Mouse (Mus musculus): Measurements from ENCODE around the gene Tmub1.

Tmub1 gene

DNA sequence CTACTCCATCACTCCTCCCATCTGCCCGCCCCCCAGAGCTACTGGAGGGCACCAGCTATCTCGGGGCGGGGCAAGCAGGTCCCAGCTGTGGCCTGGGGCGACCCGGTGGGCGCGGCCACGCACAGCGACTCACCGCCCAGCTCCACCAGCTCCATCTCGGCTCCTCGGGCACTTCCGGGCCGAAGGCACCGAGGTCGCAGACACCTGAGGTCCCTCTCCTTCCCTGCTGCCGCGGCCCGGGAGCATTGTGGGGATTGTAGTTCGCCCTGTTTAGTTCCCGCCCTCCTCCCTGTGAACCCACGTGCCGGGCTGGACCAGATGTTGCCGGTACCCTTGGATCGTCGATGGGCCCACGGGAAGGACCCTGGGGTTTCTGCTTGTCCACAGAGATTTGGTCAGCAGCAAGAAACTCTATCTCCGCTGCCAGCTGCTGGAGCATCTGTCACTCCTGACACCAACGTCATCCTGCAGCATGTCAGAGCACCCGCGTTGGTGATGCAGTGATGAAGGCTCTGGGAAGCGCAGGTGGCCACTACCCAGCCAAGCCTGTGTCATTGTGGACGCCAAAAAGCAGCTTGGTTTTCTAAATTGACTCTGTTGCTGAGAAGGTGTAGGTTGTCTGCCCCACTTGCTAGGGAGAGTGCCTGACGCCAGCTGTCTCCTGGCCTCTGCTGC lies at the start of gene Tmub1:
Gene Tmub1 (minus strand): TSS at position 231 of the 675 bp plus-strand sequence.
- DNase-seq (ENCODE audit: extremely low read depth, low read depth, low spot score), result no peak

DNA sequence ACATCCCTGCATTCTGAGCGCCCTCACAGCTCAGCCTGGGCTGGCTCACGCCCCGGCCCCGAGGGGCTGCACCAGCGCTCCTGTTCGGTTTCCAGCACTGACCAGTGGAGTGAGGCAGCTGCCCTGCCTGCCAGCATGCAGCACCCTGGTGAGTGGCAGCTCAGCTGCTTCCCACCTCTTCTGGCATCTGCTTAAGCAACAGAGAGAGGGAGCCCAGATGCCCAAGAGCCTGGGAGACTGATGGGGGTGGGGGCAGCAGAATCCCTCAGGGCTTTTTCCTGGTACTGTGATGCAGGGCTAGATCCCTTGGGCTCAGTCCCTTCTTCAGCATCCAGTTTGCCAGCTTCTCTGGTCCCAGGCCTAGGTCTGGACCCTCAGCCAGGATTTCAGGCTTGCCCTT lies 49.1 kb upstream of the Tmub1 start:
- DNase-seq (ENCODE audit: extremely low read depth, low read depth, low spot score), result no peak

DNA sequence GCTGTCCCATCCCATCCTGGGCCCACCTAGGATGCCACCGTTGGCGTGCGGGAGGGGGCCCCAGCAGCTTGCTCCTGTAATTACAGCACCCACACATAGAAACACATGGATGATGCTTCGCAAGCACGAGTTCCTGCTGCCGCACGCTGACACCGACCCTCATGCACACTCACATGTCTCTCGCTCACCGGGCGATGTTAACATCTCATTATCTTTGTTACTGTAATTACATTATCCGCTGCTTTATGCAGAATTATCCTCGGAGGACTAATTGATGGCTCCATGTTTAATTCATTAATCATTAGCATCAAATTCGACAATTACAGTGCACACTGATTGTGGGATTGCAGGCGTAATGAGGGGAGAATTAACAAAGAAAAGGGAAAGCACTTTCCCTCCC lies 47.4 kb upstream of the Tmub1 start:
- DNase-seq (ENCODE audit: extremely low read depth, low read depth, low spot score), result no peak

DNA sequence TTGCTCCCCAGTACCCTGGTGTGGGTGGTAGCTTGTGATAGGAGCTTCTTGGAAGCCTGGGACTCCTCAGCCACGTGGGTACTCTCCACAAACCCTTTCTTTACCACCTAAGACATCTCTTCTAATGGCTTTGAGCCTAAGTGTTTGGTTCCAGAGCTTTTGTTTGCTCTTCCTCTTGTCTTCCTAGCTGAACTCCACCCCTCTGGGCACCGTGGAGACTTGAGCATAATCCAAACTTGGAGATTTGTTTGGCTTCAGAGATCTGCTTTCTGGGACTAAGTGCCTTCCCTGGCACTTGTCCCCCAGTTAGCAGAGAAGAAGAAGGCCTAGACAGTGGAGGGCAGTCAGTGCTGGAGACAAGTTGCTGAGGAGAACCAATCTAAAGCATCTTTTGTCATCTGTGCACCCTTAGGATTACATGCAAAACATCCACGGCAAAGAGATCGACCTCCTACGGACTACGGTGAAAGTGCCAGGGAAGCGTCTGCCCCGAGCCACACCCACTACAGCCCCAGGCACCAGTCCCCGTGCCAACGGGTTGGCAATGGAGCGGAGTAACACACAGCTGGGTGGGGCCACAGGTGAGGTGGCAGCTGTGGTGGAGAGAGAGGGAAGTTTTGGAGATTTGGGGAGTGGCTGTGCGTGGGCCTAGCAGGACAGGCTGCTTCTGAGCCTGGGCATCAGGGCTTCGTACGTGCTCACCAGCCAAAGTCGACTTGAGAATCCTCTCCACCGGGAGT lies 45.1 kb upstream of the Tmub1 start:
- DNase-seq (ENCODE audit: extremely low read depth, low read depth, low spot score), result no peak

DNA sequence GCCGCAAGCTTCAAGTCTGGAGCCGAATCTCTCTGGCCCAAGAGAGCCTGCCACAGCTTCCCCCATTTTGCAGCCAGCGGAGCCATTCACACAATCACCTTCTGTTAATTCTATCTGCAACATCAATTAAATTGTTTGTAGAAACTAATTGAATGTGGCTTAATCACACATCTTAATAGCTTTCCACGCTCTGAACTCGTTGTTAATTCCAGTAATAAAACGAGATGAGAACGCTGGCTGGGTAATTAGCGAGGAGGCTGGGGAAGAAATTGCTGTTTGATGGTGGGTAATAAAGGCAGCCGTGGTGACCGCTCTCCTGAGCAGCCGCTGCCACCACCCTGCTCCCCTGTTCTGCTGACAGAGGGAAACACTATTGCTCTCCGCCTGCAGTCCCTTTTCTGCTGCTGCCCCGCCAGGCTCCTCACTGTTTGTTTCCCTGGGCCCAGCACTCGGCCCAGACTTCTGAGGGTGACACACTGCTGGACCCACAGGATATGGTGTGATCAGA lies 42.8 kb upstream of the Tmub1 start:
- no peak for DNase-seq (ENCODE audit: extremely low read depth, low read depth, low spot score)

DNA sequence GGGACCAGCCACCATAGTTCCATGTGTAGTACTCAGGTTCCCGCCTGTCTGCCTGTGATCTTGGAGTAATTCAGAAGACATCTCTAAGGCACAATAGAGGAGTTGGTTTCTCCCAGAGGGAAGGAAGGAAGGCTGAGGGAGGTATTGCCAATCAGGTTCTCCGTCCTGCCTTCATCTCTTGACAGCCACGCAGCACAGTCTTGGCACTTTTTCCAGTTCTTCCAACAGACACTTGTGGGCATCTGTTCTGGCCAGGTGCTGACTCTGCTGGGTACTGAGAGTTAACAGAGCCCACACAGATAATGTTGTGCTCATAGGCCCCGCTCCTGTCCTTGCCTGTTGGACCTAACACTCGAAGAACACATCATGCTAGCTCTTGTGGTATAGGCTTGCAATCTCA lies 39.1 kb upstream of the Tmub1 start:
- DNase-seq (ENCODE audit: extremely low read depth, low read depth, low spot score), result no peak

DNA sequence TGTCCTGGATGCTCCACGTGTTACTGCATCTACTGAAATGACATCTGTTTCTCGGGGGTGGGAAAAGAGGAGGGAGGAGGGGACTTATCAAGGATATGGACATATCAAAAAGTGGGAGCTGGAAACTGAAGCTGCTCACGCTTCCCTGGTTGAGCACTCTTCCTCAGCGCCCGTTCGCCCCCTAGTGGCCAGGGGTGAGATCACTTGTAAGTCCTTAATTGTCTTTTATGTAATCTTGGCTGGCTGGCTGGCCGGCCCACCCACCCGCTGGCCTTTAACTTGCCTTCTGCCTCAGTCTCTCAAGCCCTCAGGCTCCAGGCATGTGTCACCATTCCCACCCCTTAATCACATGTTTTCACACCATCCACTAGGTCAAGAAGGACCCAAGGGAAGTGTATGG lies 38.4 kb upstream of the Tmub1 start:
- no peak for DNase-seq (ENCODE audit: extremely low read depth, low read depth, low spot score)

DNA sequence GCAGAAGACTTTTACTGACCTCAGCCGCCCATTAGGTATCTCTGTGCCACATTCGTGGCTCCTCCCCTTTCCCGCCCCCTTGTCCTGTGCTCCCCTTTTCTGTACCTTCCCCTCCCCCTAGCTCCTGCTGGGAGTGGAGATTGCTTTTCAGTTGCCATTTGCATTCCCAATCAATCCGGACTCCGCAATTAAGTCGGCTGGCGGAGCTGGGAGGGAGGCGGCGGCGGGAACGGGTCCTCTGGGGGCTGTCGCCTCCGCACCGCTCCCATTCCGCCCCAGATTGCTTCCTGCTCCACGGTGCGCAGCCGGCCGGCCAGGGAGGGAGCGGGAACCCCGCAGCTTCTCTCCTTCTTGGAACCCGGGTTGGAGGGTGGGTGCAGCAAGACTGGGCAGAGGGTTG lies 37.3 kb upstream of the Tmub1 start:
- DNase-seq (ENCODE audit: extremely low read depth, low read depth, low spot score), result no peak

DNA sequence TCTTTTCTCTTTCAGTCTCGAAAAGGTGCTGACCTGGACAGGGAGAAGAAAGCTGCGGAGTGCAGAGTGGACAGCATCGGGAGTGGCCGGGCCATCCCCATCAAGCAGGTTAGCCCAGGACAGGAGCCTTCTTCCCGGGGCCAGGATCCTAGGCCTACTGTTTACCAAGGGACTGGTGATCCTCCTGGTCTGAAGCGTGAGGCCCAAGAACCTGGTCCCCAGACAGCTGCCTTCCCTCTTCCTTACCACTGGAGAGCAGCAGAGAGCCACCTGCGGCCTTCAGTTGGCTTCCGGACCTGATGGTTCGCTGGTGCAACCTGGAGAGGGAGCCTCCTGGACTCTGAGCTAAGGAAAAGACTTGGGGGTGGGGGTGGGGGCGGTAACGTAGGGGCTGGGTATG lies 35.7 kb upstream of the Tmub1 start:
- DNase-seq (ENCODE audit: extremely low read depth, low read depth, low spot score), result no peak

DNA sequence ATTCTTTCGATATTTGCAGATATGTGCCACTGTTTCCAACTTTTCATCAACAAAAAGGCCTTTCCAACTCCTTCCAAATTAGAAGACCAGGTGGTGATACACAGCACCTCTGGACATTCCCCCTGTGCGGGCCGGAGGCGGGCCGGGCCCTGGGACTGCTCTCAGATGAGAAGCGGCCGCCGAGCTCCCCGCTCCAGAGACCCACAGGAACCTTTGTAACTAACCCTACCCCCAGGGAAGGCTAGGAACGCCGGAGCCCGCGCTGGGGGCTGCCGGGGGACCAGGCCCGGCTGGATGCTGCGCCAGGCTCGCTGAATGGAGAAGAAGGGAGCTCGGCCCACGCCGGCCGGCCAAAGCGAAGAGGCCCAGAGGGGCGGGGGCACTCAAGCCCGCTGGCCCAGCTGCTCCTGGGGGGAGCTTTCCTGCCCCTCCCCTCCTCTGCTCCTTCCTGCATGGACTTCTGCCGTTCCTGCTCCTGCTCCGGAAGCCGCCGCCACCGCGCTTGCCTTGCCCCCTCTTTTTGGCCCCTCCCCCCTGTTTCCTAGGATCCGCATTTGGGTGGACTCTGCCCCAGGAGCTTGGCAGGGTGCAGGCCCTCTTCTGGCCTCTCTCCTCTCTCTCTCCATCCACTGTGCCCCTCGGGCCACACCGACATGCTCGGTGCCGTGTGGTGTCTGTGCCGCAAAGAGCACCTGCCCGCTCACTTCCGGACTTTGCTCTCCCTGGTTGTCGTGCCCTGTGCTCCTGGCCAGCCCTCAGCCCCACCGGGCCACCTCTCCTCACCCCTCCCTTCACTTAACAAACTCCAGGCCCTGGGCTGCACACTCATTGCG lies 34.8 kb upstream of the Tmub1 start:
- DNase-seq (ENCODE audit: extremely low read depth, low read depth, low spot score), result no peak

DNA sequence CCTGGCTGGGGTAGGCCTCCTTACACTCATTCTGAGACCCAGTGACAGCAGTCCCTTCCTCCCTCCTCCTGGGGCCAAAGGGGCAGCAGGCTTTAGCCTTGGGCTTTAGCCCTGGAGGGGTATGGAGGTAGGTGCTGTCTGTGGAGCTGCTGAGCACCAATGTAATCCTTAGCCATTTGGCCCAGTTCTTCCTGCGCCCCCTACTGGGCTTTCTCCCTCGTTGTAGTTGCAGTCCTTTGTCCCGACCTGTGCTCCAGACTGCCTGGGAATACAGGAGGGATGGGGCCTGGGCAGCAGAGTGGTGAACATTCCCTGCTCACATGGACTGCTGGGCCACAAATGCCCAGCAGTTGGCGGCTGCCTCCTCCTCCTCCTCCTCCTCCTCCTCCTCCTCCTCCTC lies 34.0 kb upstream of the Tmub1 start:
- no peak for DNase-seq (ENCODE audit: extremely low read depth, low read depth, low spot score)

DNA sequence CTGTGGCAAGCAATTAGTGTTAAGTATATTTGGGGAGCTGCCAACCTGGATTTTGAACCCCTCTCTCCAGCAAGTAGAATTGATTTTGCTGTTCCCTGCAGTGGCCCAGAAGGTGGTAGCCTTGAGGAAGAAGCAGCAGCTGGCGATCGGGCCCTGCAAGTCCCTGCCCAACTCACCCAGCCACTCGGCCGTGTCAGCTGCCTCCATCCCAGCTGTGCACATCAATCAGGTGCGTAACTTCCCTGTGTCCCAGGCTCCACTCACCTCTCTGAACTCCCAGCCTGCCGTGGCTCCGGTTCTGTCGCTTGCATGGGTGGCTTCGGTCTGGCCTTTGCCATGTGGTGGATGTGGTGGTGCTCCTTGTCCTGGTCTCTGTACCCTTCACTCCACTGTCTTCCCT lies 30.3 kb upstream of the Tmub1 start:
- no peak for DNase-seq (ENCODE audit: extremely low read depth, low read depth, low spot score)

DNA sequence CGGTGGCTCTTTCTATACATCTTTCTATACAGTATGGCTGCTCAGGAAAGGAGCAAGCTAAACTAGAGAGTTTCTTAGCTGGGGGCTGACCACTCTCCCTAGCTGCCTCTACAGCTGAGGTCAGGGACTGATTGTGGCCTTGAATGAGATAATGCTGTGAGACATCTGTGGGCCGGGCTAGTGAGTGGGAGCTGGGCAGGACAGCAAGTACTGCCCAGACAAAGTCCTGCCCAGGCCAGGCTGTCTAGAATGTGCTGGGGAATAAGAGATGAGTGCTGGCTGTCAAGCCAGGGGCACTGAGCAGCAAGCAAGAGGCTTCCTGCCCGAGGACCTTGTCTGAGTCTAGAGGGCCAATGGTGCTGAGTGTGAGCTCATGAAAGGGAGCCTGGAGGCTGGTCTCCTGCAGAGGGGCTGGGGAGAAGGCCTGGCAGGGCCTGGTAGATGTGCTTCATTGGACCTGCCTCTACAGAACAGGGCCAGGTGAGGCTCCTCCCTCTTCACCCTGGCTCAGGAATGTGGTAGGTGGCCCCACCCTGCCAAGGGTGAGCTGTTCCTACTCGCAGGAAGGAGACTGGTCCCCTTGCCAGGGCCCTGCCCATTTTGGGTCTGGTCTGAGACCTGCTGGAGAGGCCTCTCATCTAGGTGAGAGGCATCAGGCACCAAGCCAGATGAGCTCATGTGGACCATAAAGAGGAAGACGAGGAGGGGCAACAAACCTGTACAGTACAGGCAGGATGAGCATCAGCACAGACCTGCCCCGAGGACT lies 28.0 kb upstream of the Tmub1 start:
- peak; percentile 88 for DNase-seq (ENCODE audit: extremely low read depth, low read depth, low spot score)

DNA sequence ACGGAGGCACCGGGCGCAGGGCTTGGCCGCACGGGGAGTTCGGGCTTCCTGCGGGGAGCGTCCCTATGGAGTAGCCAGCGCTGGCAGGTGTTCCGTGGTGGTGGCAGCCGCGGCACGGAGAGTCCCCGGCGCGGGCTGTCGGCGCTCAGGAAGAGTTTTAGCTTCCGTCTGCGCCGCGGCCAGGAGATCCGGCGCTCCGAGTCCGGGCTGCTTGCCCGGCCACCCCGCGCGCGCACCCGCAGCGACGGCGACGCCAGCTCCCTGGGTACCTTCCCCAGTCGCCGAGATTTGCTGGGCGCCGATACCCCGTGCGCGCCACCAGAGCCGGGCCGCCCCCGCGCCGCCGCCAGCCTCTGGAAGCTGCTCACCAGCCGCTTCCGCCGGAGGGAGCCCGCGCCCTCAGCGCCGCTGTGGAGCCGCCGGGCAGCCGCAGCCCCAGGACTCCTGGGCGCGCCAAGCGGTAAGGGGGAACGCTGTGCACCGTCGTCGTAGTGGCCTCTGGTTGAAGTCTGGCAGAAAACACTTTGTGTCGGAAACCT lies 27.1 kb upstream of the Tmub1 start:
- DNase-seq (ENCODE audit: extremely low read depth, low read depth, low spot score), result no peak

DNA sequence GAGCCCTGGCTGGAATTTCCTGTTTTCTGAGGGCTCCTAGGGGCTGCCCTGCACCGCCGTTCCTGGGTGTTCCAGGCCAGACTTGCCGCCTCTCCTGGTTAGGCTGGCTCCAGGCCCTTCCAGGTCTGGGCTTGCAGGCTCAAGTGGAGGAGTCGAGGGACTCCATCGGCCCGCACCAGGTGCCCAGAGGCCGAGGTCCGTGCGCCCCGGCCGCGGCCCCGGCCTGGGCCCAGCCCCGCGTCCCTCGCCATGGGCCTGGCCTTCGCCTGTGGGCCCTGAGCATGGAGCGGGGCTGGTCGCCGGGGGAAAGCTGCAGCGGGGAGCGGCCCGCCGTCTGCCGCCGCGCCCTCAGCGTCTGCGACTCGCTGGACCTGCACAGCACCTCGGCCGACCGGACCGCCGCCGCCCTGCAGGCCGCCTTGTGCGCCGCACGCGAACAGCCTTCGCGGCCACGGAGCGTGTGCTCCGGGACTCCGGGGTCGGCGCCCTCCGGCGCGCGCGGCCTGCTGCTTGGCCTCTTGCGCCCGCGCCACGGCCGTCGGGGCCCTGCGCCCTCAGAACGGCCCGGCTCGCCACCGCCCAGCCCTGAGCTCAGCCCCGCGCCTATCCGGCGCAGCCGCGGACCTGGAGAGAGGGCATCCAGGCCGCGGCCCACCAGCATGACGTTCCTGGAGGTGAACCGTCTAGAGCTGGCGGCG lies 26.5 kb upstream of the Tmub1 start:
- DNase-seq (ENCODE audit: extremely low read depth, low read depth, low spot score), result no peak

DNA sequence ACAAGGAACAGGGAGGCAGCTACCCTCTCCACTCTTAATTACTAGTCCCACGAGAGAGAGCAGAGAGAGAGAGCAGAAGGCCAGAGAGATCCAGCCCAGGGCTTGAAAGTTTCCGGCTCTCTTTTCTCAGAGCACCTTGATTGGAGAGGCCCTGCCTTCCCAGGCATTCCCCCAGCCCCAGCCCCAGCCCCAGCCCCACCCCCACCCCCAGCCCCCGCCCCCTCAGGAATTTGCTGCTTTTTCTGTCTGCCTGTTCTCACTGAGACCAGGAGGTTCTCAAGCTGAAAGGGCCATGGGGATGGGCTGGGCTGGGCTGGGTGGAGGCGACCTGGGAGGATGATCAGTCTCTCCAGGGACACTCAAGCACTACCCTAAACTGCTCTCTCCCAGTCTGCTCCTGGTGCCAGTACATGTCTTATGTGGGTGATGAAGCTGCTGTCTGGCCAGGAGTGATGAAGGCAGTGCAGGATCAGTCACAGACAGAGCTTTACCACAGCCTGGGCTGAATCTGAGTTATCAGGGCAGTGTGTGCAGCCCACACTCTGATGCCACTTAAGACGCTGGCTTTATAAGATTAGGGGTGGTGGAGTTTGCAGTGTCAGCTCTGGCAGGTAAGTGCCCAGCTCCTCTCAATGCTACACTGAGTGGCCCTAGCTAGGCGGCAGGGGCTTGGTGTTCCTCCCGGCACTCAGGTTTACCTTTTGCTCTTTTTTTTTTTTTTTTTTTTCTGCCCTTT lies 25.4 kb upstream of the Tmub1 start:
- DNase-seq (ENCODE audit: extremely low read depth, low read depth, low spot score), result no peak

DNA sequence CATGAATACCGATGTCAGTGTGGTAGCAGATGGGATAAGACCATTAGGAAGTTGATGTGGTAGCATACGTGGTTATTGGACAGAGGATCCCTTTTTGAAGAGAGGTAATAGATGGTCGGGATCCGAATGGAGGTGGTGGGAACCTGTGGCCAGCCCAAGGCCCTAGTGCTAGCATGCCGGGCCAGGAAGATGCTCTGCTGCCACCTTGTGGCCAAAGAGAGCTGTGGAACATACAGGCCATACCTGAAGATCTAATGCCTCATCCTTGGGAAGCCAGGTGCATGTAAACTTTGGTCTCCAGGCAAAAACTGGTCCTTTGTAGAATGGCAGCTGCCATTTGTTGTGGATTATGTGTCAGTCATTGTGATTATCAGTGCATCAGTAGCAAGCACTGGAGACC lies 22.9 kb upstream of the Tmub1 start:
- DNase-seq (ENCODE audit: extremely low read depth, low read depth, low spot score), result no peak

DNA sequence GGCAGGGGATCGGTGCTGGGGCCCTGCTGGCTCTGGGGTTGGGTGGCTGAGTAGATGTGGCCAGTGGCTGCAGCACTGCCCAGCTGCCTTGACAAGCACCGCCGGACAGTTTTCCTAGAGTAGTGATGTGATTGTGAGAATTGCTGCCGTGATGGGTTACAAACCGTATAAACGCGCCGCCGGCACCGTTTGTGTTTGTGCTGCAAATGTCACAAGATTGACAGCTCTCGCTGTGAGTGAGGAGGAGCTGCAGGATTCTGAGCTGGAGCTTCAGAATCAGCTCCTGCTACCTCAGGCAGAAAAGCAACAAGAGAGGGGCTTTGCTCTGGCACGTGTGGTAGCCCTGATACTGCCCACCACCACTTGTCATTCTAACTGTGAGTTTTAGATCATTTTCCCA lies 19.1 kb upstream of the Tmub1 start:
- no peak for DNase-seq (ENCODE audit: extremely low read depth, low read depth, low spot score)

DNA sequence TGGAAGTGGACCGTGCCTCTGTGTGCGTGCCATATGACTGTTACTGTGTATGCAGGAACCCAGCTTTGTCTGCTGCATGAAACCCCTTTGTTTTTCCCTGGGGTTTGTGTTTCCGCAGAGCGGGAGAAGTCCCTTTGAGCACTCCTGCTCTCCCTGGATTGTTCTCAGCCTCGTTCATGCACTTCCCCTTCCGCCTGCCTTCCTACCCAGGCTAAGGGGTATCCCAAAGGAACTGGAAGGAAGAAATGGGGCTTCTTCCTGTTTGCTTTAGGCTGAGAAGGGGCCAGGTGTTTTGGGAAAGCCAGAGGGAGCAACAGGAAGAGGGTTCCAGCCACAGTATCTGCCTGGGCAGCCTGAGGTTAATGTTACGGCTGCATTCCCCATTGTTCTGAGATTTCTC lies 8.0 kb upstream of the Tmub1 start:
- DNase-seq (ENCODE audit: extremely low read depth, low read depth, low spot score), result no peak
